Mouse (Mus musculus) erythroblast, adult 5-6 weeks (primary cell): ENCODE data around the gene Kif16b. TPM values are rescaled to one million over a fixed set of nuclear protein-coding genes. Genes with fewer than 3 reads are reported as not detected.

Experiments used
- ATAC-seq: replicated peaks from 2 replicates; pipeline ENCODE4 v1.8.0; 2016; ENCODE audit warnings: moderate number of reproducible peaks, mild to moderate bottlenecking, moderate TSS enrichment, inconsistent platforms; ENCODE audit not compliant: poor library complexity, low FRiP score, severe bottlenecking
- total RNA-seq, 2 experiments: library from RNA; stranded (forward) in 1 of 2; stranded (reverse) in 1 of 2; fragments of 150-400 nt in 1 of 2; fragments of 200-764, 138-1000 nt in 1 of 2; gene quantifications; 2 replicates each; pipeline versions ENCODE4 v1.2.3 to v1.2.4; 2015 to 2017; ENCODE audit warnings: low replicate concordance in 2 of 2

Kif16b gene
- total RNA-seq, 2 experiments from 2014 or later, result 2.0 to 15.0 TPM

DNA sequence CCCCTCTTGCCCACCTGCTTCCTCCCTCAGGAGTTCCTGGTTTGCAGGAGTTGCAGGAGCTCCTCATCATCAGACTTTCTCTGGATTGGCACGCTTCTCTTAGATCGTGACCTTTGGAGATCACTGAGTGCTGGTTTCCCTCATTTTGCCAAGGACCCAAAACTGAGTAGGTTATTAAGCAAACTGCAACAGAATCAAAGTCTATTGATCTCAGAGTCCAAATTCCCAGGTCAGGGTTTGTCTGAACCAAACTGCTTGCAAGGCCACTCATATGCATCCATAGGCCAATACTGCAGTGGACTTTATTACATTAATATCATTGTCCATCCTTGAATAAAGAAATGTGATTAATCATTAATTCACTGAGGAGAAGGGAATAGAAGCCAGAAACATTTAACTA lies 211.8 kb downstream of the Kif16b start:
- ATAC-seq, result no peak

DNA sequence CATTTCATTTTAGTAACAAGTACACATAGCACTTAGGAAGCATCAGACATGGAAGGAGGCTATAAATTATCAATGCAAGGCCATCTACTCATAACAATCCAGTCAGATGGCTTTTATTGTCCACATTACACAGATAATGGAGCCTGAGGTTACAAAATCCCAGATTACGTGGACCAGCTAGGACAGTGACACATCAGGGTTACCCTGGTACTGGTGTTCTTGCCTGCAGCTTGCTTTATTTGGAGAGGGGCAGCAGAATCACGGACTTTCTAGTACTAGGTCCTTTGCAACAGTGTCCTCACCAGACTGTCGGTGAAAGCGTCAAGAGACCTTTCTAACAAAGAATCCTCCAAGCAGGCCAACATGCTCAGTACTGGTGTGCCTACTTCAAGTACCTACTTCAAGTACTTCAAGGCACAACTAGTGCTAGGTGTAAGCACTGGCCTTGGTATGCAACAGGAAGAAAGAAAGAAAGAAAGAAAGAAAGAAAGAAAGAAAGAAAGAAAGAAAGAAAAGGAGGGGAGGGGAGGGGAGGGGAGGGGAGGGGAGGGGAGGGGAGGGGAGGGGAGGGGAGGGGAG lies 213.3 kb downstream of the Kif16b start:
- ATAC-seq, result no peak

DNA sequence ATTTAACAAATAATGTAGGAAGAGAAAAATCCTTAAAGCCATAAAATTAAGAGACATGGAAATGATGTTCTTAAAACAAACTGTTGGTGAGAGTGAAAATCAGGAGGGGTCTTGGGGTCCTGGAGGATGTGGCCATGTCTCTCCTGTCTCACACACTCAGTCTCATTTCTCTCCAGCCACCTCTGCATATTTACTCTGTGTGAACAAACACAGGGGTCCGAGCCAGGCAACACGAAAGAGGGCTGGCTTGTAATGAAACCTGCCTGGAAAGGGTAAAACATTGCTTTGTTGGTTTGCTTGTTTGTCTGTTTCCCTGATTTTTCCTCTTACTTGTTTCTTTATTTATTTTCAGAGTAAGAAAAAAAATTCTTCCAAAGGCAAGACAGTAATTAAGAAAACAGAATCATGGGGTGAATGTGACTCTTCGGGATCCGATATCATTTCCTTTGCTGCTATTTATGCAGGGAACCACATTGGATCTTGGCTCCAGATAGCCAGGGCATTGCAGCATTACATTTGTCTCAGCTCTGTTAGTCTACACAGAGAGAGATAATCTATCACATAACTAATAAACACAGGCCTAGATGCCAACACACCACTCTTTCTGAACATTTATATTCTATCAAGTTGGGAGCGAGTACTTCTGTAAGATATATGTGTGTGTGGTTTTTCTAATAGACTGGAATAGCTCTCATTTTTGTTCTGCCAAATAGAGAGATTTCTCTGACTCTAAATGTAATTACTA lies 218.2 kb downstream of the Kif16b start:
- no peak for ATAC-seq

DNA sequence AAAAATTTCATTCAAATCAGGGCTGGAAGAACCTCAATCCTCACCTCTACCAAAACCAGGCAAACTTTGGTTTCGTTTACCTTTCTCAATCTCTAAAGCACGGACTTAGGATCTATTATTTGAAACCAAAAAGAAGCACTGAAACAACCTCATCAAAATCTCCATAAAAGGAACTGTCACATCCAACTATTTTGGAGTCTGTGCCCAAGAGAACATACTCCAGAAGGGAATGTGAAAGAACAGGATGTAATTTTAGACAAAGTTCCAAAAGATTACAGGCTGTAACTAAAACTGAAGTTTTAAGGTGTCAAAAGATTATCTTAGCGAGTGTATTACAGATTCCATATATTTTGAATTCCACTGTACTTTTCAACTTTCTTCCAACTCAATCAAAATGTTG lies 232.9 kb downstream of the Kif16b start:
- ATAC-seq, result no peak

DNA sequence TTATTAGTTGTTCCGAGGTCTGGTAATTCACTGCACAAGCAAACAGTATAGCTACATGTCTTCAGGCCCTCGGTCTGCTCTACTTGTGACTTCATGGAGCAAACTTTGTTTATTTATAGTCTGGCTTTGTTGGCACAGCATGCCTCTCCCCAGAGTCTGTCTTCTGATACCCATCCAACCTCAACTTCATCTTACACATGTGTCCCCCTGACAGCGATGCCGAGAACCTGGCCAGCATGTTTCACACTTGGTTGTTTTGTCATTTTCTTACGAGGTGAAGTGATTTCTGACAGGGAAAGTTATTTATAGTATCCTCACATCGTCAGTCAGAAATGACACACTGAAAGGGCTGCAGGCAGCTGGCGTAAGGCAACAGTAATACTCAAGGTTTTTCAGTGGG lies 249.7 kb downstream of the Kif16b start:
- no peak for ATAC-seq

DNA sequence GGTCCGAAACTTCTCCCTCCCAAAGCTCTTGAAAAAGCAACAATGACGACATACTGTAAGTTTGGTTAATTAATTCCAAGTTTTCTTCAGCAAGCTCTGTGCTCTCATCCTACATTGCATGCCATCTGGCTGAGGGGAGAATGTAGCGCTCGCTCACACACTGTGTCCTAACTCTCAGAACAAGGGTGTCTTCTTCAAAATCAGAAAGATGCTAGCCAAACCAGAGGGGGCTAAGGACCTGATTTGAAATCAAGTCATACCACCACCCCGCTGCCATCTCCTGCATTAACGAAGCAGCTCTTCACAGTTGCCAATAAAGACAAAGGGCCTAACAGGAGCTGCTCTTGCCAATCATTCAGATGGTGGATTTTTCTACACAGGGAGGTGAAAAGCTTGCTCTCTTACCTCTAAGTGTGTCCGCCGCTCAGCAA lies 253.3 kb downstream of the Kif16b start:
- ATAC-seq, result no peak

DNA sequence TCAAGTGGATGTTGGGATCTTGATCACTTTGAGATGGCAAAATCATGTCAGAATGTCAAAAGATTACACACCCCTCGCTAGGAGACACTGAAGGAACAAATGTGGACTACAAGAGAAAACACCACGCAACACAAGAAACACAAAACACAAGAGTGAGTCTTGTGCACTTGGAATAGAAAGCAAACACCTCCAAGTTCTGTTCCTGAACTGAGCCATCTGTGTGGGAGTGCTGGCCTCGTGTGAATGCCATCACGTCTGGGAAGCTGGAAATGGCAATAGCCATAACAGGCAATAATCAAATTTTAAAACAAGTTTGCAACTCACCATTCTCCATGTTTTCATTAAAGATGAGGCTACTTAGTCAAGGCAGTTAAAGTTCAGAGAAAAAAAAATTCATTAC lies 254.5 kb downstream of the Kif16b start:
- ATAC-seq, result no peak

DNA sequence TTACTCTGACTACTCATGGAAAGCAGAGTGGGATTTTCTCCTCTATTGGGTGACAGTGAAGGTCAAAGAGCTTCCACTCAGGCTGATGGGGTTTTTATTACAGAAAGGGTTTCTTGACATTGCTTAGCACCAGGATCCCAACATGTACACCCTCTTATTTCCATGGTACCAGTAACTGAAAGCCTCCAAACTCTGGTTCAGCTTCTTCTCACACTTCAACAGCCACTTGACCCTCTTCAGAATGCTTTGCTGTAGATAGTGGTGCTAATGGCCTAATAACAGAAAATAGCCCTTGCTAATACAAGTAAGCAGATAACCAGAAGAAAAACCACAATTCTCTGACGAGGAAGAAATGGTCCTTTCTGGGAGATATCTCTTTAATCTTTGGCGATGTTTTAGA lies 259.6 kb downstream of the Kif16b start:
- ATAC-seq, result no peak

DNA sequence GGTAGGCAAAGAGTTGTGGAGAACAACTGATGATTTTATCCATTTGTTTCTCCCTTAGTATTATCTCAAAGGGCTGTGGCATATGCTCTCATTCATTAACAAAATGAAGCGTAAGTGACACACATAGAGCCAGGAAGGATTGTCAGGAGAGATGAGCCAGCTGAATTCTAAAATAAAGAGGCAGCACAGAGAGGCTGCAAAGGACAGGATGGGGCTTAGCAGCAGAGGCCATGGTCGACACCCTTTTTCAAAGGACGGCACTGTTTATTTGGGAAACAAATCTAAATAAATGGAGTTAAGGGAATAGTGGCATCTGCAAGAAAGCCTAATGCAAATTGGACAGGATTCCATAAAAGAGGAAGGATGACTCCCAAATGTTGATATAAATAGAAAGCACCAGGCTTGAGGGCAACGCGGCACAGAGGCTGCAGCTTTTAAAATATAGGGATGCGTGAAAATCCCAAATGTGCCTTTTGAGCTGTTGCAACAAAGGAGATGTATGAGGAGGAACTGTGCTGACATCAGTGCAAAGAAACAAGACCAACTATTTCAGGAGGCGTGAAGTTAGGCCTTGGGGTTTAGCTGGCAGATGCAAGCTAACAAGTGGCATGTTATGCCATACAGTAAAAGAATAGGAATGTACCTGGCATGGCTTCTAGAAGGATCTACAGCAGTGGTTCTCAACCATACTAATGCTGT lies 265.6 kb downstream of the Kif16b start:
- ATAC-seq, result no peak

DNA sequence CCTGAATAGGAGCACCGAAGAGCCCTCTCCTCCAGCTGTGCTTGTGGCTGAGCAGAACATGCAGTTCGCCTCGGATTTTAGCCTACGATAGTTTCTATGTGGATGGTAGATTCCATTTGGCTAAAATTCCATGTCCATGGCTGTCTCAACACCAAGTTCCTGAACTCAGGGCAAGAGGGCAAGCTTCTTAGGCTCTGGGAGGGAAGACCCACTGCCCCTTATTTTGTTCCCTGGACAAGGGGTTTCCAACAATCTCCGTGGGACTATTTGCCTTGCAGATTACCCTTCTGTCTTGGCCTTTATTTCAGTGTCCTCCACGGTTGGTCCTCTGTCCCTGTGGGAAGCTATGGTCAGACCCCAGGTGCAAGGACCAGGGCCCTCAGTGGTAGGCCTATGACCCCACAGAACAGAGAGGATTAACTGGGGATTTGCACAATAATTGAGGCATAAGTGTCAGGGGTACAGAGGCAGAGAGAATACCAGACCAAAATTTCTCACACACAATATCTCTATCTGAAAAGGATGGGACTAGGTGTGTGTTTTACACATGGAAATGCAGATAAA lies 267.3 kb downstream of the Kif16b start:
- ATAC-seq, result no peak

DNA sequence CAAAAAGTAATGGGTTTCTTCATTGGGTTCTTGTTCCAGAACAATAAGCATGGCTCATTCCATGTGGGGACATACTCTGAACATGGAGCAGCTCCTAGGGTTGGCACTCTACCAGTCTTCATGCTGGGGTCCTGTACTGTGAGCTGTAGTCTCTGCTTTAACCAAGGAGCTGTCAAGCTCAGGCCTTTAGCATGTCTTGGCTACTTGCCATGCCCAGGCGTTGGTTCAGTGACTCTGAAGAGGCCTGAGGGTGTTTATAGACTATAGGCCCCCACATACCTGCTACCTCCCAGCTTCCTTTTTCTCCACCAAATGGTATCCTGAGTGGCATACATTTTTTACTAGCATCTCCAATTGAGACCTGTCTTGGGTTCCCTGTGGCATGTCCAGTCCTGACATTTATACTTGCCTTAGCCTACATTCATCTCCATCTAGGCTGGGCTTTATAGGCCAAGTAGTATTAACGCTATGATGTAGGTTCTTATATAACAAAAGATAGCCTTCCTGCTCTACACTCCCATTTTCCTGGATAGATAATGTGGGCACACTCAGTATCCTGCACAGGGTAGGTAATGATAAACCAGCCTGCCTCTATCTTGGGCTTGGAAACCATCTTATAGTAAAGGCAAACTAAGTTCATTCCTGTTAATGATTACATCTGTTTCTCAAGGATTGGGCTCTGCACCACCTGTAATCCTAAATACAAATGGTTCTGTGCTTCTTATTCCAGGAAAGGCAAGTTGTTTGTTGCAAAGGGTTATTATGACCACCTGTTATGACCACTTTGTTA lies 271.6 kb downstream of the Kif16b start:
- no peak for ATAC-seq

DNA sequence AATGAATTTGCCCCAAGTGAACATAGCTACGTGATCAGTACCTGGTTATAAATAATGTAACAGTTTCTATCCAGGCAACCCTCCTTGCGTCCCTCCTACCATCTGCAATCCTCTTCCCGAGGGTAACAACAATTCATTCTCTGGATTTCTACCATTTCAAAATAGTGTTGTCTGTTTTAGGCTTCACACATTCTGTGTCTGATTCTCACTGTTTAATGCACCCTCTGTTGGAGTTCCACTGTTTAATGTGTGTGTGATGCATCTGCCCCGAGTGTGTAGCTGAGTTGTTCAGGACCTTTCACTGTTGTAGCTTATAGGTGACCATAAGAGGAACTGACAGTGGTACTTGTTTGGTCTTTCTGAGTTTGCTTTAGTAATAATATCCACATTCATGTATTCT lies 275.6 kb downstream of the Kif16b start:
- no peak for ATAC-seq

DNA sequence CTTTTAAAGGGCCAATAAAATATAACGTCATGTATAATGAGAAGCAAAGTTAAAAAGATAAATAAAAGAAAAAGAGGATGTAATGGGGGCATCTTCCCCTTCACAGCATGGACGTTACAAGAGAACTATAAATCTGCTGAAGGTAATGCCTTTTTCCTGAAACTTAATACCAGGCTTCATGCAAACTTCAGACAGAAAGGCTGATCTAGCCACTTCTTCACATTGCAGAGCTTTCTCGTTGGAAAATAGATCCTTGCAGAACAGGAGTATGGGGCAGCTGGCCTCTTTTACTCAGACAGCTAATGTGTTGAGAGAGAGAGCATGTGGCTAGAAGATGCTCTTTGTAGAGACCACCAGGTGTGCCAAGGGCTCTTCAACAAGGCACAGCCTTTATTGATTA lies 276.2 kb downstream of the Kif16b start:
- ATAC-seq, result no peak

DNA sequence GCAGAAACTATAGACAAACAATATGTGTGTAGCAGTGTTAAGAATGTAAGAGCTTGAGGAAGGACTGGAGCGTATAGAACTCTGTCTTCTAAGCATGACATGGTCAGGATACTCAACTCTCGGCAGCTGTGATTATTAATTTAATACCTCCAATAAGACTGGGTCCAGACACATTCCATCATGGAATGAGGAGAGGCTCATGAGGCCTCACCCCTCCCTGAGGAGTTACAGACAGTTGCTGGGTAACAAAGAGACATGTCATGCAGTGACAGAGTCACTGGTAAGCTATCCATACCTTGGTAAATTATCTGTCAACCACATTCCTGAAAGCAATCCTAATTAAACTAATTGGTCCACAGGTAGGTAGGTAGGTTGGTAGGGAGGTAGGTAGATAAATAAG lies 277.1 kb downstream of the Kif16b start:
- no peak for ATAC-seq

DNA sequence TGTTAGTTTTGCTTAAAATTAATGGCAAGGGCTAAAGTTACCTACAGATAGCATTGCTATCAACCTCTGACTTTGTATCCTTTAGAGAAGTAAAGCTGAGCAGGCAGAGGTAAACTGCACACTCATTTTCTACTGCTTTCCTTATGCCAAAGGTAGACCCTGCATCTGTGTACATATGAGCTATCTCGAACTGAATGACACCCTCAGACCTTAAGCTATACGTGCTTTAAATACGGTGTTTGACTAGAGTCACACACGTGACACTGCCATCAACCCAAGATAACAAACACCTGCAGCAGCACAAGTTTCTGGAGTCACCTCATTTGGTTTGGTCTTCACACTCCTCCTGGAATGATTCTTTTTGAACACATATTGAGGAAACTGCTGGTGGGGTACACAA lies 280.2 kb downstream of the Kif16b start:
- no peak for ATAC-seq

DNA sequence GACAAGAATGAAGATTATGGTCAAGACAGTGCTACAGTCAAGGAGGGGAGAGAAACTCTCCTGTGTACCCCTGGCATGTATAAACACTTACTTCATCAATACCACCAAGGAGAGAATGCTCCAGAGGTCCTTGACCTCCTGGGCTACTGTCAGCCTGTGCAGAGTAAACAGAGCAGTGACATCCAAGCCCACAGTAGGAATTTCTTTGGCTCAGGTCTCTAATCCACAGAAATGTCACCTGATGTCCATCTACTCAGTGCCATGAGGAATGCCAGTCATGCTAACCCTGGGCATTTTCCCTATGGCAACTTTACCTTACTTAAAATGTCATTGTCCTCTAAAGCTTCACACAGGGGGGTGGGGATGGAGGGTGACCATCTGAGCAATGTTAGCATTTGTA lies 281.4 kb downstream of the Kif16b start:
- ATAC-seq, result no peak

DNA sequence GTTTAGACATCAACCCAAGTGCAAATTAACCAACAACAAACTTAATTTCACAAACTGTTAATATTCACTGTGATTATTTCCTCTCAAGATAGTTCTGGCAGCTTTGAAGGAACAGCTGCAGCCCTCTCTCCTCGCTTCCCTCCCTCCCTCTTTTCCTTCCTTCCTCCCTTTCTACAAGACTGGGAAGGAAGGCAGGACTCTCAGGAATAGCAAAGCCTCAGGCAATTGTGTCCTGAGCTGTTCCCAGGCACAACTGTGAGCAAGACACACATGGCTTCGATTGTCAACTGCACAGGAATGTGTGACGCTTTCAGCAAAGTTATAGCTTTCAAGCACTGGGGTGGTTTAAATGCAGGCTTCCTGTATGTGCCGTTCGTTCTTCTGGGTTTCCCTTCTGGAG lies 286.8 kb downstream of the Kif16b start:
- ATAC-seq, result no peak

DNA sequence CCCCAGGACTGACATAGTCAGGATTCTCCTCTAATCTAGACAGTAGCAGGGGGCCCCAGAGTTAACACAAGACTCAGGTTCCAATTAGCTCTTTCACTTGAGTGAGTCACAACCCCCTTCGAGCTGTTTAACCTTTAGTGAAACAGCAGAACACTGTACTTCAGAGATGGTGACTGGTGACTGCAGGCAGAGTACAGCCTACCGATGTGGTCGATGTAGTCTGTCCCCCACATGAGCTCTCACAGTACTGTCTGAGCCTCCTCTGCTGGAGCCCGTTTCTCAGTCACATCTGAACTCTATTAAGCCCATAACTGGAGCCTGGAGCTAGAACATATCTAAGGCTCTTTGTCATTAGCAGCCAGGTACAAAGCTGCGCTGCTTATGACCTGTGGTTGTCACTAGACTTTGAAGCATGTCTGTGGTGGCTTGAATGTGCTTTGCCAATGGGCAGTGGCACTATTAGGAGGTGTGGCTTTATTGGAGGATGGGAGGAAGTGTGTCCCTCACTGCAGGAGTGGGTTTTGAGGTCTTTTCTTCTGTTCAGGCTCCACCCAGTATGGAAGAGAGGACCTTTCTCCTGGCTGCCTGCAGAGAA lies 288.9 kb downstream of the Kif16b start:
- ATAC-seq, result no peak

DNA sequence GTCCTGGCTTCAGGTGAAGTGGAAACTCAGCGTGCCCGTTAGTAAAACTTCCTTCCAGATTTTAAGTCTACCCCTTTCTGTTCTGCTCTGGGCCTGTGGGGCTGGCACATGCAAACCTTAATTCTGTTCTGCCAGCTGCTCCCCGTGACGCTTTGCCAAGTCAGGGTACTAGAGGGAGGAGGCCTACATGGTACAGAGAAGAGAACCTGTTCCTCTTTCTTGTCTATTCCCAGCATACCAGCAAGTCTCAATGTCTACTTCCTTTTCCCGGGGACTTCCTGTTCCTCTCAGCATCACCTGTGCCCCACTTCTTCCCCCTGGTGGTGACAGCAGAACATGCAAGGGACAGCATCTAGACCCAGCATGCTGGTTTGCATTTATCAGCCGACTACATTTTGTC lies 290.2 kb downstream of the Kif16b start:
- no peak for ATAC-seq

DNA sequence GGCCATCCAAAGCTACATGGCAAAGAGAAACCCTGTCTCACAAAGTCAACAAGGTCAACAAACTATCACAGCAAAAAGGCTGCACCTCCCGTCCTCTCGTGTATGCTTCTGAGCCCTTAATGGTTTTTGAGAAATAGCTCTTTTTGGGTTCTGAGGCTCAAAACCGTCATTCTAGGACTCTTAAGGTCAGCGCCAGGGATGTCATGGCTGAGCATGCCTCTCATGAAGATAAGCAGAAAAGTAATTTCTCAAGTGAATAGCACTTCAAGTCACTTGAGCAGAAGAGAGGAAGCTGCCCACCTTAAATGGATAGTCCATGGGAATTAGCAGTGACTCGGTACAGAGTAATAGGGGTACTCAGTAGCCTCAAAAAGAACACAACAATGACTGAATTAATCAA lies 291.1 kb downstream of the Kif16b start:
- no peak for ATAC-seq
